Mouse (Mus musculus) cortical plate, adult 2 months (tissue): Measurements from ENCODE around the gene Sars2. TPM values are rescaled to one million over a fixed set of nuclear protein-coding genes. Genes with fewer than 3 reads are reported as not detected.

Experiments
- H3K27ac ChIP-seq: fragments of 200-500 bp; 2 replicates; pipeline ENCODE4 v1.5.1; 2012; ENCODE audit warnings: low read length, control low read depth, inconsistent platforms; ENCODE audit not compliant: insufficient read depth
- H3K4me1 ChIP-seq: fragments of 200-500 bp; 2 replicates; pipeline ENCODE4 v1.6.1; 2011; ENCODE audit warnings: low read length; ENCODE audit not compliant: control insufficient read depth, insufficient read depth
- H3K4me3 ChIP-seq: fragments of 200-500 bp; 2 replicates; pipeline ENCODE4 v1.5.1; 2011; ENCODE audit warnings: mild to moderate bottlenecking, low read length, control low read depth; ENCODE audit not compliant: insufficient read depth
- CTCF ChIP-seq: fragments of 200-500 bp; IDR thresholded peaks from 2 replicates; pipeline ENCODE4 v1.5.1; 2011; ENCODE audit warnings: mild to moderate bottlenecking, control low read depth, low read length; ENCODE audit not compliant: insufficient read depth; ENCODE audit errors: extremely low read depth
- POLR2A ChIP-seq: fragments of 200-500 bp; IDR thresholded peaks from 2 replicates; pipeline ENCODE4 v1.6.1; 2011; ENCODE audit warnings: mild to moderate bottlenecking, low read length, control low read depth; ENCODE audit not compliant: insufficient read depth; ENCODE audit errors: extremely low read depth
- polyA plus RNA-seq: library from polyadenylated mRNA; depleted of rRNA; stranded (reverse); fragments of >200 nt; gene quantifications from 2 replicates; pipeline ENCODE4 v1.2.3, GENCODE M21; 2012

The Sars2 gene
- polyA plus RNA-seq, 1 experiment: 15.2 TPM

DNA sequence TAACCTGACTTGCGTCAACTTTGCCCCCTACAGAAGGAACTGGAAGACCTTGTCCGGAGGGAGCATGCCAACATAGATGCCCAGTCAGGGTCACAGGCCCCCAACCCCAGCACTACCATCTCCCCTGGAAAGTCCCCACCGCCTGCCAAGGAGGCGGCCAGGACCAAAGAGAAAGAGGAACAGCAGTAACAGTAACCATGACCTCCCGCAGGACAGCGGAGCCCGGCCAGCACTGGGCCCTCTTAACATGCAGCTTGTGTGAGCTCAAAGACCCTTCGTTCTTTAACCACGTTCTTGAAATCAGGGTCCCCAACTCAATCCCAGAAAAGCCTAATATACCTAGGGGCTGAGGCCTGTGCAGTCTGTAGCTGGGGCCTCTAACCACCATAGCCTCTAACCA, 46.1 kb downstream of the Sars2 start:
- H3K4me3 ChIP-seq: no peak overlapping the region
- H3K27ac ChIP-seq: no peak overlapping the region
- no peak for TF ChIP-seq CTCF
- TF ChIP-seq POLR2A: no peak
- no peaks in the 10 kb centered on the region for H3K4me1 ChIP-seq

DNA sequence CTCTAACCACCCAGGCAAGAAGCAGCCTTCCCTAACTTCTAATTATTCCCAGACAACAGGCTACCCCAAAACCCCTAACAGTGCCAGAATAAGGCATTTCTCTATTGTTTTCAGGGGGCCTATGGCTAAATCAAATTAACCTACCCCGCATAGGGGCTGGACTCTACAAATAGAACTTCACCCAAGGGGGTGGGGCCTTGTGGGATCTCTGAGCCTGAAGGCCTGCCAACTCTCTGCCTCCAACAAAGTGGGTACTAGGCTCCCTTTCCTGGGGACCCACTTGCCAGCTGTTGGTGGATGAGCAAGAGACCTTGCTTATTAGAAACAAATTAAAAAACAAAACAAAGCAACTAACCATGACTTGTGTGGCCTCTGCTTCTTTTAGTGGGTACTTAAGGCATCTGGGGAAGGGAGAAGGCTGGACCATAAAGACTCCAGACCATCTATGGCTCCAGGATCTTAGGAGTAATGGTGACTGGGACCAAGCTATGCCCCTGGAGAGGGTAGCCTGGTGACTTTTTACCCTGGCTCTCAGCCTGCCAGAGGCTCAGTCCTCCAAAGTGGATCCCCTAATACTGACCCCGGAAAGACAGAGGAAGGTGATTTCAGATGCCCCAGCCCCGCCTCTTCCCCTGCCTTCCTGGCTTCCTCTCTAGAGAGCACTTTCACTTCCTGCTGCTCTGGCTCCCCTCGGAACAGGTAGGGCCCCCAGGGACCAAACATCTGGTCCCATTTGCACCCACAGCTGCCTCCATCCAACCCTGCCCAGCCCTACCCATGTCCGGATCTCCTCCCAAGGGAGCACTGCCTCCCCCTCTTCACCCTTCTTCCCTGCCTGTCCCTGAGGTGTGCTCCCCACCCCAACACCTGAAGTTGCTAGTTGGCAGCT, 46.8 kb downstream of the Sars2 start, which contains the start of gene Rinl:
Rinl (plus strand) TSS at position 663 of the 889 bp plus-strand sequence.
- TF ChIP-seq POLR2A (no peak), CTCF (no peak)
- H3K27ac ChIP-seq: no peak within 1 kb of the TSS
- H3K4me1 ChIP-seq: no peaks in the 10 kb centered on the region
- no peak within 1 kb of the TSS for H3K4me3 ChIP-seq

DNA sequence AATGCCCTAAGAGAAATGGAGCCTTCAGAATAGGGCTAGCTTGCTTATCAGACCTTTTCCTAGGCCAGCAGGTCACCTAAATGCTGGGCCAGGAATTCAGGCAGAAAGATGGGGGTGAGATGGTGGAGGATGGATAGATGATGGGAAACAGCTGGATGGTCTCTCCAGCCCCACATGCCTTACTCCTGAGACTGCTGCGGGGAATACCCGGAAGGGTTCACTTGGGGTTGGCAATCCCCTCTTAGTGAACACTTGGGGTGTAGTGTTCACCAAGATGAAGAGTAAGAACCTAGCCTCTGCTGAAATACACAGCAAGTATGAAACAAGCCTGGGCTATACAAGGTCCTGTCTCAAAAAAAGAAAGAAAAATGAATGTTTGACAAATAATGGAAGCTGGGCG, 47.4 kb downstream of the Sars2 start:
- TF ChIP-seq POLR2A (no peak), CTCF (no peak)
- H3K4me1 ChIP-seq: no peaks in the 10 kb centered on the region
- H3K4me3 ChIP-seq: no peak overlapping the region
- H3K27ac ChIP-seq: no peak overlapping the region

DNA sequence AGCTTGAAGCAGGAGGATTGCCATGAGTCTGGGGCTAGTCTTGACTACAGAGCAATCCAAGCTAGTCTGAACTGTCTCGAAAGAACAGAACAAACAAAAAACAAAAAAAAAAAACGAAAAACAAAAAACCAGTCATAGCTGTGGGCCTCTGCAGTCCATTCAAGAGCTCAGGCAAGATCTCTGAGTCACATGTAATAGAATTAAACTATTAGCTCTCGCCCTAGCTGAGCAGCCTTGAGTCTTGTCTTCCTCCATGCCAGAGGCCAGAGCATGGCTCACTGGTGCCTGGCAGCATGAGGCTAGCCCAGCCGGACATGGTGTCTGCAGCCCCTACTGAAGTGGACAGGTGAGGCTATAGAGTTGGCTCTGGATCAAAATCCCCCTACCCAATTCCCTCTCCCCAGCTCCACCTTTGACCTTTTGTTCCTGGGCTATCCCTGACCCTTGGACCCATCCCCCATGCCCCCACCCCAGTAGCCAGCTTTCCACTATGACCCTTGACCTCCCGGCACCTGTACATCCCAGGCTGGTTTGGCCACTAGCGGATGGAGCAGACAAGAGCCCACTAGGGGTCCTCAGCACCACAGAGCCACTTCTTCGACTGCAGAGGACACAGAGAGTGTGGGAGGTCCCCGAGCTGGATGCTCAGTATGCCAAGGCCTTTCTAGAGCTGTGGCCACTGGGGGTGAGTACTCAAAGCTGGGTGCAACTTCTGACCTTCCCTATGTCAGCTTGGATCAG, 48.4 kb downstream of the Sars2 start:
- no peak overlapping the region for H3K27ac ChIP-seq
- H3K4me3 ChIP-seq: no peak overlapping the region
- no peak for TF ChIP-seq CTCF
- 0 out of 2 replicates have a peak, but pooled peaks have one; percentile 14 for TF ChIP-seq POLR2A
- H3K4me1 ChIP-seq: no peaks in the 10 kb centered on the region

DNA sequence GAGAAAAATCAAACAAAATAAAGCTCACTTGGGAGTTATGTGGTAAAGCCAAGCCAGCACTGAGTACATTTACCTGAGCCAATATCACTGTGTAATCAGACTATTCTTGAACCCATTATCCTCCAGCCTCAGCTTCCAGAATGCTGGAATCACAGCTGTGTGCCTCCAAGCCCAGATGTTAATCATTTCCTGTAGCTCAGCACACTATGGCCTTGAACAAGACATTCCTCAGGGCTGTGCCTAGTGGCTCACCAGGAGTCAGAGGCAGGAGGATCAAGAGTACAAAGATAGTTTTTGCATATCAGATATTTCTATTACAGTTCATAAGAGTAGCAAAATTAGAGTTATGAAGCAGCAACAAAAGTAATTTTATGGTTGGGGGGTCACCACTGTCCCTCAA, 49.9 kb downstream of the Sars2 start:
- no peaks in the 10 kb centered on the region for H3K4me1 ChIP-seq
- no peak overlapping the region for H3K27ac ChIP-seq
- H3K4me3 ChIP-seq: no peak overlapping the region
- no peak for TF ChIP-seq CTCF
- TF ChIP-seq POLR2A: no peak

DNA sequence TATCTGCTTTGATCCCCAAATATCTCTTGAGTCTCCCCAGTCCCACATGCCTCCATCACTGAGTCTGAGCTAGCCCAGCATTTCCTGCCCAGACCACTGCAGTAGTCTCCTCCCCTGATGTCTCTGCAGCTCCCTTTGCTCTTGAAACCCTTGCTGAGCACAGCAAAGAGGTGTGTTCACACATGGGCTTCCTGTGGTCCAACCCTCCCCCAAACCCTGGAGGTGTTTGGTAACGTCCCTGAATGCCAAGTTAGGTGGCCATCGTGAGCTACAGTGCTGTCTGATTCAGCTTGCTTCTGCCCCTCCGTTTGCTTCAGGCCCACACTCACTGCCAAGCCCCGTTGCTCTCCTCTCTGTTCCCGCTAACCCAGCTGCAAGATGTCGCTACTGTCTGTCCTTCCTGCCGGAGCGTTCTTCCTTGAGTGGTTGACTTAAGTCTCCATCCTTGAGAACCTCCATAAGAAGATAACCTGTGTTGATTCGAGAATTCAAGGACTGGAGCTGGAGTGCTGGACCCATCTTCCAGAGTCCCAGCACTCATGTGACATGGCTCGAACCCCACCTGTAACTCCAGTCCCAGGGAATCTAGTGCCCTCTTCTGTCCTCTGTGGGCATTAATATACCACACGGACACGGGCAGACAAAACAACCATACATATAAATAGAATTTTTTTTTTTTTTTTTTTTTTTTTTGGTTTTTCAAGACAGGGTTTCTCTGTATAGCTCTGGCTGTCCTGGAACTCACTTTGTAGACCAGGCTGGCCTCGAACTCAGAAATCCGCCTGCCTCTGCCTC, 50.8 kb downstream of the Sars2 start:
- Histone ChIP-seq H3K4me1 (no peaks in the 10 kb centered on the region), H3K27ac (no peak overlapping the region), H3K4me3 (no peak overlapping the region)
- TF ChIP-seq POLR2A (no peak), CTCF (no peak)

DNA sequence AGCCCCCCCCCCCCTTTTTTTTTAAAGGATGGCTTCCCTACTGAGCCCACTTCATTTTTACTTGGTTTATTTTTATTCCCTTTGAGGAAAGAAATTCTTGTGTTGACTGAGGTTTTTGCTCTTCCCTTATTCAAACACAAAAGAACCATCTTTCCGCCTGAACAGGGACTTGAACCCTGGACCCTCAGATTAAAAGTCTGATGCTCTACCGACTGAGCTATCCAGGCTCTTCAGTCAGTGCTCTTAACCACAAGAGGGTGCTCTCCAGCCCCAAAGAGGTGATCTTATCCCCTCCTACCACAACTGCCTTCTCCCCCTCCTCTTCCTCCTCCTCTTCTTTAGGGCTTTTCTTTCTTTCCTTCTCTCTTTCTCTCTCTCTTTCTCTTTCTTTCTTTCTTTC, 52.0 kb downstream of the Sars2 start:
- no peak overlapping the region for H3K27ac ChIP-seq
- H3K4me3 ChIP-seq: no peak overlapping the region
- no peaks in the 10 kb centered on the region for H3K4me1 ChIP-seq
- TF ChIP-seq POLR2A (no peak), CTCF (peak; percentile 40; the same call in 1 of the 2 replicates)

DNA sequence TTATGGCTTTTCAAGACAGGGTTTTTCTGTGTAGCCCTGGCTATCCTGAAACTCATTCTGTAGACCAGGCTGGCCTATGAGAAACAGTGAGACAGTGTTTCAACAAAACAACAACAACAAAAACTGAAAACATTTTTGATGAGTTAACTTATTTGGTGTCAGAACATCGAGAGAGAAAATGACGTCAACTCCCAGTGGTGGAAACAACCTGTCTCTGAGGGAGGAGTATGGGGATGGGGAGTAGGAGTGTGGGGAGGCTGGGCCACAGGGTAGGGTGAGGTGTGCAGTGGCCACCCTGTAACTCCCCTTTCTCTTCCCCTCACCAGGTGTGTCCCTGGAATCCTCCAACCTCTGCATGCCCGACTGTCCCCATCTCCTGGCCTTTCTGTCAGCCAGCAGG, 52.7 kb downstream of the Sars2 start:
- no peak overlapping the region for H3K27ac ChIP-seq
- H3K4me3 ChIP-seq: no peak overlapping the region
- TF ChIP-seq POLR2A: no peak
- no peak for TF ChIP-seq CTCF
- H3K4me1 ChIP-seq: no peaks in the 10 kb centered on the region

DNA sequence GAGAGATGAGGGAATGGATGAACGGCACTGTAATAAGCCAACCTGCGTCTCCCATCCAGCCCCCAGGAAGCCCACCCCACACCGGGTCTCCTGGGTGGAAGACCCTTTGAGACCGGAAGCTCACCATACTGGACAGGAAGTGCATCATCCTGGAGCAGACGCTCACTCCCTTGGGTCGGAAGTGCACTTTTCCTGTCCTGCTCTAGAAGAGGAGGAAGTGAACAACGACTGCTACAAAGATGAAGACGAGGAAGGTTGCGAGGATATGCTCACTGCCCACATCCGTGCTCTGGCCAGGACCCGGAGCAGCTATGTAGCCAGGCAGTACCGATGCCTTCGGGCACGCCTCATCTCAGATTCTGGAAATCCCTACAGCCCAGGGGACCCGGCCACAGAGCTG, 54.0 kb downstream of the Sars2 start:
- no peak overlapping the region for H3K27ac ChIP-seq
- TF ChIP-seq POLR2A (no peak), CTCF (no peak)

More for the DNA sequence above, 54.0 kb downstream of the Sars2 start:
- Histone ChIP-seq H3K4me3 (no peak overlapping the region), H3K4me1 (no peaks in the 10 kb centered on the region)
